Mouse (Mus musculus): ENCODE measurements around the gene Fbxo21. TPM values are rescaled to one million over a fixed set of nuclear protein-coding genes. Genes with fewer than 3 reads are reported as not detected.

Gene Fbxo21
- polyA plus RNA-seq, 1 experiment = 15.7 TPM

- Histone ChIP-seq H3K27me3 (ENCODE audit: control insufficient read depth, insufficient read depth, low read length) (no peaks in the 10 kb centered on the region), H3K4me3 (ENCODE audit: extremely low read depth, insufficient read depth, insufficient read length) (no peak overlapping the region), H3K27ac (ENCODE audit: insufficient read depth, low read length) (no peak overlapping the region), H3K36me3 (ENCODE audit: control insufficient read depth, insufficient read depth, low read length) (peaks cover 49% of the 10 kb centered on the region), H3K4me1 (ENCODE audit: control insufficient read depth, insufficient read depth, insufficient read length) (no peaks in the 10 kb centered on the region)
- TF ChIP-seq POLR2A (IDR thresholded peaks at IDR 0.05; ENCODE audit: low read depth, low read length) (no peak), CTCF (IDR thresholded peaks at IDR 0.05; ENCODE audit: extremely low read depth, insufficient read depth, insufficient read length, insufficient replicate concordance) (no peak)
- DNase-seq (ENCODE audit: low read depth in 1 of 2, low spot score in 2 of 2) = no peak
- whole genome bisulfite sequencing = 91% methylated on average over 7 of the region's 7 CpGs
Measured at GRCm38 (mm10) chr5:117999061-117999460, 22.5 kb downstream of the Fbxo21 start.

- H3K36me3 ChIP-seq (ENCODE audit: control insufficient read depth, insufficient read depth, low read length) = peaks cover 46% of the 10 kb centered on the region
- no peak overlapping the region for H3K27ac ChIP-seq (ENCODE audit: insufficient read depth, low read length)
- WGBS = 87% methylated on average over 11 of the region's 11 CpGs
- H3K27me3 ChIP-seq (ENCODE audit: control insufficient read depth, insufficient read depth, low read length) = no peaks in the 10 kb centered on the region
- DNase-seq (ENCODE audit: low read depth in 1 of 2, low spot score in 2 of 2) = no peak
- no peaks in the 10 kb centered on the region for H3K4me1 ChIP-seq (ENCODE audit: control insufficient read depth, insufficient read depth, insufficient read length)
- TF ChIP-seq CTCF (IDR thresholded peaks at IDR 0.05; ENCODE audit: extremely low read depth, insufficient read depth, insufficient read length, insufficient replicate concordance) (no peak), POLR2A (IDR thresholded peaks at IDR 0.05; ENCODE audit: low read depth, low read length) (no peak)
- H3K4me3 ChIP-seq (ENCODE audit: extremely low read depth, insufficient read depth, insufficient read length) = no peak overlapping the region
Measured at GRCm38 (mm10) chr5:117999584-117999983, 23.1 kb downstream of the Fbxo21 start.

- WGBS = 51% methylated on average over 9 of the region's 9 CpGs
- no peak for TF ChIP-seq POLR2A (IDR thresholded peaks at IDR 0.05; ENCODE audit: low read depth, low read length)
- TF ChIP-seq CTCF (IDR thresholded peaks at IDR 0.05; ENCODE audit: extremely low read depth, insufficient read depth, insufficient read length, insufficient replicate concordance) = peak; percentile 78; the same call in 1 of the 2 replicates
- Histone ChIP-seq H3K27ac (ENCODE audit: insufficient read depth, low read length) (no peak overlapping the region), H3K27me3 (ENCODE audit: control insufficient read depth, insufficient read depth, low read length) (no peaks in the 10 kb centered on the region), H3K4me3 (ENCODE audit: extremely low read depth, insufficient read depth, insufficient read length) (no peak overlapping the region), H3K4me1 (ENCODE audit: control insufficient read depth, insufficient read depth, insufficient read length) (no peaks in the 10 kb centered on the region), H3K36me3 (ENCODE audit: control insufficient read depth, insufficient read depth, low read length) (peaks cover 38% of the 10 kb centered on the region)
- peak in 1 of 2 experiments; percentile 39 for DNase-seq (ENCODE audit: low read depth in 1 of 2, low spot score in 2 of 2)
Measured at GRCm38 (mm10) chr5:118002059-118002458, 25.5 kb downstream of the Fbxo21 start.

- no peaks in the 10 kb centered on the region for H3K27me3 ChIP-seq (ENCODE audit: control insufficient read depth, insufficient read depth, low read length)
- WGBS = 86% methylated on average over 8 of the region's 8 CpGs
- TF ChIP-seq CTCF (IDR thresholded peaks at IDR 0.05; ENCODE audit: extremely low read depth, insufficient read depth, insufficient read length, insufficient replicate concordance) (peak; percentile 92), POLR2A (IDR thresholded peaks at IDR 0.05; ENCODE audit: low read depth, low read length) (no peak)
- H3K4me1 ChIP-seq (ENCODE audit: control insufficient read depth, insufficient read depth, insufficient read length) = no peaks in the 10 kb centered on the region
- DNase-seq (ENCODE audit: low read depth in 1 of 2, low spot score in 2 of 2) = peak in 1 of 2 experiments; percentile 53
- H3K36me3 ChIP-seq (ENCODE audit: control insufficient read depth, insufficient read depth, low read length) = peaks cover 33% of the 10 kb centered on the region
- H3K4me3 ChIP-seq (ENCODE audit: extremely low read depth, insufficient read depth, insufficient read length) = no peak overlapping the region
- H3K27ac ChIP-seq (ENCODE audit: insufficient read depth, low read length) = no peak overlapping the region
Measured at GRCm38 (mm10) chr5:118004619-118005018, 28.1 kb downstream of the Fbxo21 start.

GRCm38 (mm10) chr5:118005728-118006127 is 29.2 kb downstream of the Fbxo21 start:
- TF ChIP-seq POLR2A (IDR thresholded peaks at IDR 0.05; ENCODE audit: low read depth, low read length) (no peak), CTCF (IDR thresholded peaks at IDR 0.05; ENCODE audit: extremely low read depth, insufficient read depth, insufficient read length, insufficient replicate concordance) (no peak)
- no peak for DNase-seq (ENCODE audit: low read depth in 1 of 2, low spot score in 2 of 2)
- H3K27me3 ChIP-seq (ENCODE audit: control insufficient read depth, insufficient read depth, low read length) = no peaks in the 10 kb centered on the region
- no peak overlapping the region for H3K27ac ChIP-seq (ENCODE audit: insufficient read depth, low read length)
- H3K4me1 ChIP-seq (ENCODE audit: control insufficient read depth, insufficient read depth, insufficient read length) = no peaks in the 10 kb centered on the region
- H3K36me3 ChIP-seq (ENCODE audit: control insufficient read depth, insufficient read depth, low read length) = peaks cover 31% of the 10 kb centered on the region
- WGBS = 94% methylated on average over 1 of the region's 1 CpGs
- no peak overlapping the region for H3K4me3 ChIP-seq (ENCODE audit: extremely low read depth, insufficient read depth, insufficient read length)

- 98% methylated on average over 13 of the region's 13 CpGs for WGBS
Measured at GRCm38 (mm10) chr5:118008344-118008743, 31.8 kb downstream of the Fbxo21 start.

GRCm38 (mm10) chr5:118010872-118011271 is 34.3 kb downstream of the Fbxo21 start:
- WGBS = 93% methylated on average over 7 of the region's 7 CpGs
- peaks cover 11% of the 10 kb centered on the region for H3K36me3 ChIP-seq (ENCODE audit: control insufficient read depth, insufficient read depth, low read length)
- H3K4me1 ChIP-seq (ENCODE audit: control insufficient read depth, insufficient read depth, insufficient read length) = no peaks in the 10 kb centered on the region
- H3K4me3 ChIP-seq (ENCODE audit: extremely low read depth, insufficient read depth, insufficient read length) = no peak overlapping the region
- TF ChIP-seq CTCF (IDR thresholded peaks at IDR 0.05; ENCODE audit: extremely low read depth, insufficient read depth, insufficient read length, insufficient replicate concordance) = no peak
- no peak for TF ChIP-seq POLR2A (IDR thresholded peaks at IDR 0.05; ENCODE audit: low read depth, low read length)
- no peak overlapping the region for H3K27ac ChIP-seq (ENCODE audit: insufficient read depth, low read length)
- H3K27me3 ChIP-seq (ENCODE audit: control insufficient read depth, insufficient read depth, low read length) = no peaks in the 10 kb centered on the region
- DNase-seq (ENCODE audit: low read depth in 1 of 2, low spot score in 2 of 2) = no peak

More at GRCm38 (mm10) chr5:118008344-118008743, 31.8 kb downstream of the Fbxo21 start:
- TF ChIP-seq CTCF (IDR thresholded peaks at IDR 0.05; ENCODE audit: extremely low read depth, insufficient read depth, insufficient read length, insufficient replicate concordance) = no peak
- no peak for TF ChIP-seq POLR2A (IDR thresholded peaks at IDR 0.05; ENCODE audit: low read depth, low read length)
- DNase-seq (ENCODE audit: low read depth in 1 of 2, low spot score in 2 of 2) = no peak
- Histone ChIP-seq H3K4me1 (ENCODE audit: control insufficient read depth, insufficient read depth, insufficient read length) (no peaks in the 10 kb centered on the region), H3K36me3 (ENCODE audit: control insufficient read depth, insufficient read depth, low read length) (peaks cover 19% of the 10 kb centered on the region), H3K27me3 (ENCODE audit: control insufficient read depth, insufficient read depth, low read length) (no peaks in the 10 kb centered on the region), H3K4me3 (ENCODE audit: extremely low read depth, insufficient read depth, insufficient read length) (no peak overlapping the region), H3K27ac (ENCODE audit: insufficient read depth, low read length) (no peak overlapping the region)

All from spleen, adult 2 months (tissue).